14 mouse cellular contexts compared by ENCODE assay signal in the genomic region with DNA sequence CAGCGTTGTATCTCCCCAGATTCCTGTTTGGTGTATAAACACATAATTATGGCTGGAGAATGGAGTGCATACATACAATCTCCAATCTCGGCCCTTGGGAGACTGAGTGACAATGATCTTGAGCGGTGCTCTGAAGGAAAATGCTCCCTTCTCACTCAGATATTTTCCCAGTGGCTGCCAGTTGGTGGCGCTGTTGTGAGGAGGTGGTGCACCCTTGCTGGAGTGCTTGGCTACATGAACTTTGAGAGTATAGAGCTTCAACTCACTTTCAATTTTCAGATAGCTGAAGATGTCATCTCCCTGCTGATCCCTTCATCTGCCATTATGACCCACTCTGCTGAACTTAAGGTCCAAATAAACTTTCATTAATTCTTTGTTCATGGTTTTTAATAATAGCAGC.
DNase-seq lines count a peak whose midpoint lies in the region; ATAC-seq and TF ChIP-seq lines count a peak whose summit lies in the region.
"Had no signal": no experiment of that assay in that cellular context is flagged by ENCODE, and none has a peak within 500 bp of the region (broad histone marks: within the 10 kb centered on the region; RNA-seq: fewer than 3 reads in every experiment).

No protein-coding gene starts in this region.

- no peaks in the 10 kb centered on the region for H3K27me3 ChIP-seq in hindbrain, embryonic 10.5 days (ENCODE audit: insufficient read depth, poor library complexity, severe bottlenecking)
- H3K27me3 ChIP-seq in hindbrain, embryonic 11.5 days (ENCODE audit: control insufficient read depth, insufficient read depth, low read length), result no peaks in the 10 kb centered on the region
- no peaks in the 10 kb centered on the region for H3K27me3 ChIP-seq in midbrain, postnatal 0 days (ENCODE audit: insufficient read depth, low read length)
- H3K27me3 ChIP-seq in midbrain, embryonic 15.5 days (replicated peaks), result no peaks in the 10 kb centered on the region
- H3K27me3 ChIP-seq: heart, embryonic 13.5 days had no signal

- H3K4me2 ChIP-seq in hindbrain, embryonic 11.5 days (replicated peaks; ENCODE audit: low read depth, low read length), result no peak overlapping the region
- H3K4me2 ChIP-seq in midbrain, postnatal 0 days (ENCODE audit: low read depth, low read length, poor library complexity, severe bottlenecking), result no peak overlapping the region
- H3K4me2 ChIP-seq in midbrain, embryonic 15.5 days, result no peak overlapping the region
- H3K4me2 ChIP-seq: heart, embryonic 13.5 days had no signal

- H3K9me3 ChIP-seq in hindbrain, embryonic 10.5 days, result no peaks in the 10 kb centered on the region
- H3K9me3 ChIP-seq in hindbrain, embryonic 11.5 days (ENCODE audit: control insufficient read depth, low read length), result no peaks in the 10 kb centered on the region
- H3K9me3 ChIP-seq in midbrain, postnatal 0 days (ENCODE audit: low read length), result no peaks in the 10 kb centered on the region
- H3K9me3 ChIP-seq in midbrain, embryonic 15.5 days, result no peaks in the 10 kb centered on the region
- H3K9me3 ChIP-seq: heart, embryonic 13.5 days had no signal

- no peaks in the 10 kb centered on the region for H3K36me3 ChIP-seq in hindbrain, embryonic 10.5 days
- no peaks in the 10 kb centered on the region for H3K36me3 ChIP-seq in hindbrain, embryonic 11.5 days (ENCODE audit: control insufficient read depth, insufficient read depth, low read length)
- no peaks in the 10 kb centered on the region for H3K36me3 ChIP-seq in midbrain, postnatal 0 days (ENCODE audit: insufficient read depth, low read length)
- H3K36me3 ChIP-seq in midbrain, embryonic 15.5 days (replicated peaks), result no peaks in the 10 kb centered on the region
- H3K36me3 ChIP-seq: G1E; heart, embryonic 13.5 days had no signal

- H3K9ac ChIP-seq in hindbrain, embryonic 11.5 days (ENCODE audit: low read depth, low read length), result no peak overlapping the region
- no peak overlapping the region for H3K9ac ChIP-seq in midbrain, postnatal 0 days (replicated peaks; ENCODE audit: low read length, poor library complexity, severe bottlenecking)
- H3K9ac ChIP-seq in midbrain, embryonic 15.5 days, result no peak overlapping the region
- H3K9ac ChIP-seq: heart, embryonic 13.5 days had no signal

- 58% methylated on average over 4 of the region's 4 CpGs for WGBS in hindbrain, embryonic 10.5 days
- 57% methylated on average over 4 of the region's 4 CpGs for WGBS in hindbrain, embryonic 11.5 days
- 58% methylated on average over 4 of the region's 4 CpGs for WGBS in midbrain, postnatal 0 days
- 60% methylated on average over 4 of the region's 4 CpGs for WGBS in midbrain, embryonic 15.5 days

- ATAC-seq in hindbrain, embryonic 11.5 days (ENCODE audit: low FRiP score), result no peak
- ATAC-seq in midbrain, postnatal 0 days (ENCODE audit: low FRiP score), result no peak
- no peak for ATAC-seq in midbrain, embryonic 15.5 days (replicated peaks)
- ATAC-seq in megakaryocyte, adult 5-6 weeks (ENCODE audit: poor library complexity, severe bottlenecking), result no peak
- ATAC-seq: midbrain, embryonic 16.5 days had no signal

- no peak overlapping the region for H3K4me3 ChIP-seq in hindbrain, embryonic 10.5 days
- H3K4me3 ChIP-seq in hindbrain, embryonic 11.5 days (ENCODE audit: low read depth, low read length), result no peak overlapping the region
- H3K4me3 ChIP-seq in midbrain, postnatal 0 days (ENCODE audit: low read depth, low read length), result no peak overlapping the region
- no peak overlapping the region for H3K4me3 ChIP-seq in midbrain, embryonic 15.5 days
- H3K4me3 ChIP-seq: heart, embryonic 13.5 days had no signal

- H3K4me1 ChIP-seq in hindbrain, embryonic 10.5 days (replicated peaks), result no peaks in the 10 kb centered on the region
- no peaks in the 10 kb centered on the region for H3K4me1 ChIP-seq in hindbrain, embryonic 11.5 days (replicated peaks; ENCODE audit: control insufficient read depth, insufficient read depth, low read length)
- H3K4me1 ChIP-seq in midbrain, postnatal 0 days (ENCODE audit: insufficient read depth, low read length), result no peaks in the 10 kb centered on the region
- no peaks in the 10 kb centered on the region for H3K4me1 ChIP-seq in midbrain, embryonic 15.5 days
- H3K4me1 ChIP-seq: heart, embryonic 13.5 days had no signal

- no peak overlapping the region for H3K27ac ChIP-seq in hindbrain, embryonic 10.5 days
- no peak overlapping the region for H3K27ac ChIP-seq in hindbrain, embryonic 11.5 days (ENCODE audit: low read depth, low read length)
- H3K27ac ChIP-seq in midbrain, postnatal 0 days (ENCODE audit: low read depth, low read length), result no peak overlapping the region
- H3K27ac ChIP-seq in midbrain, embryonic 15.5 days, result no peak overlapping the region
- H3K27ac ChIP-seq: heart, embryonic 13.5 days had no signal

- peak; percentile 41 for TF ChIP-seq CTCF in midbrain, postnatal 0 days (IDR thresholded peaks at IDR 0.05)

- DNase-seq in hindbrain, embryonic 10.5 days (ENCODE audit: low spot score), result peak; percentile 2
- no peak for DNase-seq in hindbrain, embryonic 11.5 days (ENCODE audit: low spot score)
- DNase-seq in midbrain, postnatal 0 days (ENCODE audit: low spot score), result no peak
- DNase-seq in R1 (ENCODE audit: low read depth, low spot score), result peak; percentile 40
- DNase-seq in testis, postnatal 10 days (ENCODE audit: low spot score), result peak; percentile 44
- DNase-seq in lung, postnatal 4 days, result no peak
- DNase-seq: adrenal gland, adult 8-10 months; cerebellum, adult 11-12 months; lung, adult 18-20 months had no signal

Comparison
In these comparisons a context has a peak if more than half of its experiments do, and no peak if none do; other contexts are left out.
1. DNase-seq: peak in hindbrain, embryonic 10.5 days (single experiment), R1 (single experiment) and testis, postnatal 10 days (single experiment); none in hindbrain, embryonic 11.5 days (single experiment), midbrain, postnatal 0 days (single experiment) and lung, postnatal 4 days (0 of 2).